Comparison of ENCODE assay signal across 9 mouse cellular contexts in the genomic region with DNA sequence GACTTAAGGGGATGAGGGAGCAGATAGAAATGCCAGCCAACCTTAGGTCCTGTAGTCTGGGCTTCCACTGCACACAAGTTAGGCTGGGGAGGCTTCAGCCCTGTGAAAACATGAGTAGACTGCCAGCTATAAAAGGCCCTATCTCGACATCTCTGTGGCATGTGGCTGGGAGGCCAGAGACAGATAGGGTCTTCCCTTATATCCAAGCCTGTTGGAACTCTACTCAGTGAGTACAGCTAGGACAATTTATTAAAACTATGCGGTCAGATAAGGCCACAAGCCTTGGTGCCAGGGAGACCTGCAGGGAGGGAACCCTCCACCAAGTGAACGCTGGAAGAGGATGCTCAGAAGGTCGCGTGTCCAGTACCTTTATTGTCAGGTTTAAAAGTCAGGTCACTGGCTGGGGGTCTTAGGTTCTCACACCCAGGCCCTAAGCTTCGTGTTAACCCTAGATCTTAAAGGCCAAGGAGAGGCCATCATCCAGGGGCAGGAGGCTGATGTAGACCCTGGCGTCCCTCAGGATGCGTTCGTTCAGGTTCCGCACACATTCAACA. TPM values are rescaled to one million over a fixed set of nuclear protein-coding genes. Genes with fewer than 3 reads are reported as not detected.
DNase-seq lines count a peak whose midpoint lies in the region; ATAC-seq and TF ChIP-seq lines count a peak whose summit lies in the region.
"Had no signal": no experiment of that assay in that cellular context is flagged by ENCODE, and none has a peak within 500 bp of the region (broad histone marks: within the 10 kb centered on the region; RNA-seq: fewer than 3 reads in every experiment).

No protein-coding gene starts in this region.

- TF ChIP-seq CTCF in MEL (IDR thresholded peaks at IDR 0.05 in 2 of 3, conservative IDR thresholded peaks at IDR 0.05 in 1 of 3; ENCODE audit: control insufficient read depth in 1 of 3, insufficient read depth in 1 of 3, low read depth in 2 of 3, low read length in 3 of 3, poor library complexity in 1 of 3, severe bottlenecking in 1 of 3): no peak
- TF ChIP-seq CTCF in left cerebral cortex, adult 2 months (IDR thresholded peaks at IDR 0.05): no peak

- H3K27me3 ChIP-seq in heart, embryonic 13.5 days (replicated peaks): no peaks in the 10 kb centered on the region; the same call in 1 of the 2 replicates
- no peaks in the 10 kb centered on the region for H3K27me3 ChIP-seq in MEL (ENCODE audit: control insufficient read depth in 1 of 2, insufficient read depth in 2 of 2, low read length in 2 of 2)
- H3K27me3 ChIP-seq in hindbrain, embryonic 11.5 days (ENCODE audit: control insufficient read depth, insufficient read depth, low read length): no peaks in the 10 kb centered on the region
- no peaks in the 10 kb centered on the region for H3K27me3 ChIP-seq in midbrain, embryonic 11.5 days (ENCODE audit: control insufficient read depth, insufficient read depth, low read length)
- H3K27me3 ChIP-seq: Patski had no signal

- peak overlapping the region; percentile 75 for H3K4me3 ChIP-seq in heart, embryonic 13.5 days
- H3K4me3 ChIP-seq in MEL (ENCODE audit: control insufficient read depth in 1 of 2, insufficient read depth in 1 of 2, low read depth in 2 of 2, low read length in 2 of 2): 0 out of 4 replicates have a peak overlapping the region, but pooled peaks of 1 of the 2 experiments have one; percentile 24
- H3K4me3 ChIP-seq in hindbrain, embryonic 11.5 days (ENCODE audit: low read depth, low read length): peak overlapping the region; percentile 41; the same call in 1 of the 2 replicates
- H3K4me3 ChIP-seq in midbrain, embryonic 11.5 days (ENCODE audit: low read depth, low read length): peak overlapping the region; percentile 61
- H3K4me3 ChIP-seq in left cerebral cortex, adult 2 months: no peak overlapping the region; the same call in 1 of the 2 replicates

- H3K9me3 ChIP-seq in heart, embryonic 13.5 days: no peaks in the 10 kb centered on the region
- H3K9me3 ChIP-seq in MEL (replicated peaks; ENCODE audit: insufficient read depth, low read length): no peaks in the 10 kb centered on the region
- no peaks in the 10 kb centered on the region for H3K9me3 ChIP-seq in hindbrain, embryonic 11.5 days (ENCODE audit: control insufficient read depth, low read length)
- no peaks in the 10 kb centered on the region for H3K9me3 ChIP-seq in midbrain, embryonic 11.5 days (ENCODE audit: control insufficient read depth, low read length)

- intact Hi-C loops in left cerebral cortex, adult 2 months (cut with DNase I): loop anchor here (5.0 to 10.0 kb wide), 4 partner anchors 95 to 725 kb away; a partner anchor contains a TSS

- H3K4me1 ChIP-seq in heart, embryonic 13.5 days: peaks cover 64% of the 10 kb centered on the region
- H3K4me1 ChIP-seq in MEL (ENCODE audit: control insufficient read depth in 1 of 2, insufficient read depth in 2 of 2, low read length in 2 of 2): peaks cover 6 to 20% of the 10 kb centered on the region in 2 experiments
- peaks cover 5% of the 10 kb centered on the region; the same call in 1 of the 2 replicates for H3K4me1 ChIP-seq in hindbrain, embryonic 11.5 days (replicated peaks; ENCODE audit: control insufficient read depth, insufficient read depth, low read length)
- peaks cover 12% of the 10 kb centered on the region for H3K4me1 ChIP-seq in midbrain, embryonic 11.5 days (ENCODE audit: control insufficient read depth, insufficient read depth, low read length)

- TF ChIP-seq RAD21 in MEL (IDR thresholded peaks at IDR 0.05; ENCODE audit: low read depth, low read length): no peak

- peak in 1 of 2 experiments; percentile 37; a peak in 1 of 4 replicates for TF ChIP-seq POLR2A in MEL (IDR thresholded peaks at IDR 0.05; ENCODE audit: control insufficient read depth in 1 of 2, insufficient read depth in 1 of 2, low read depth in 1 of 2, low read length in 2 of 2, poor library complexity in 1 of 2)

- peak overlapping the region; percentile 100 for H3K4me2 ChIP-seq in heart, embryonic 13.5 days
- H3K4me2 ChIP-seq in hindbrain, embryonic 11.5 days (replicated peaks; ENCODE audit: low read depth, low read length): peak overlapping the region; percentile 80
- H3K4me2 ChIP-seq in midbrain, embryonic 11.5 days: peak overlapping the region; percentile 98

- peak overlapping the region; percentile 85 for H3K27ac ChIP-seq in heart, embryonic 13.5 days (replicated peaks)
- H3K27ac ChIP-seq in MEL (ENCODE audit: control insufficient read depth, low read depth, low read length): peak overlapping the region; percentile 58
- no peak overlapping the region for H3K27ac ChIP-seq in hindbrain, embryonic 11.5 days (ENCODE audit: low read depth, low read length)
- H3K27ac ChIP-seq in midbrain, embryonic 11.5 days (ENCODE audit: low read depth, low read length): no peak overlapping the region
- no peak overlapping the region for H3K27ac ChIP-seq in left cerebral cortex, adult 2 months

- H3K79me2 ChIP-seq in MEL (ENCODE audit: control insufficient read depth, insufficient read depth, low read length, poor library complexity): peaks cover 11% of the 10 kb centered on the region

- 13% methylated on average over 10 of the region's 10 CpGs for WGBS in heart, embryonic 13.5 days
- 25% methylated on average over 7 of the region's 10 CpGs for WGBS in hindbrain, embryonic 11.5 days
- WGBS in midbrain, embryonic 11.5 days: 18% methylated on average over 10 of the region's 10 CpGs

- H3K9ac ChIP-seq in heart, embryonic 13.5 days: peak overlapping the region; percentile 91
- peak overlapping the region; percentile 29; the same call in 1 of the 2 replicates for H3K9ac ChIP-seq in MEL (ENCODE audit: control insufficient read depth, low read depth, low read length, poor library complexity, severe bottlenecking)
- no peak overlapping the region; the same call in 1 of the 2 replicates for H3K9ac ChIP-seq in hindbrain, embryonic 11.5 days (ENCODE audit: low read depth, low read length)
- peak overlapping the region; percentile 72 for H3K9ac ChIP-seq in midbrain, embryonic 11.5 days (ENCODE audit: low read length)

- H3K36me3 ChIP-seq in heart, embryonic 13.5 days: peaks cover 51% of the 10 kb centered on the region
- peaks cover 6 to 9% of the 10 kb centered on the region in 2 experiments; a peak in 3 of 4 replicates for H3K36me3 ChIP-seq in MEL (ENCODE audit: control insufficient read depth in 1 of 2, insufficient read depth in 2 of 2, low read length in 2 of 2)
- H3K36me3 ChIP-seq in hindbrain, embryonic 11.5 days (ENCODE audit: control insufficient read depth, insufficient read depth, low read length): peaks cover 6% of the 10 kb centered on the region
- peaks cover 9% of the 10 kb centered on the region; the same call in 1 of the 2 replicates for H3K36me3 ChIP-seq in midbrain, embryonic 11.5 days (ENCODE audit: control insufficient read depth, insufficient read depth, low read length)

- no peak for DNase-seq in heart, postnatal 4 days
- DNase-seq in MEL (ENCODE audit: low read depth, low spot score): peak; percentile 39
- DNase-seq in hindbrain, embryonic 11.5 days (ENCODE audit: low spot score): no peak
- peak; percentile 87 for DNase-seq in midbrain, embryonic 11.5 days (ENCODE audit: low spot score, missing footprints)
- no peak for DNase-seq in right cerebral cortex, adult 18-20 months
- DNase-seq in left cerebral cortex, adult 2 months (ENCODE audit: extremely low spot score in 1 of 2, low spot score in 2 of 2): no peak
- no peak for DNase-seq in layer of hippocampus, postnatal 25 days (ENCODE audit: extremely low spot score in 1 of 2, low spot score in 1 of 2)

- peak in 1 of 2 experiments; percentile 5; a peak in 1 of 4 replicates for TF ChIP-seq EP300 in MEL (IDR thresholded peaks at IDR 0.05; ENCODE audit: low read depth in 1 of 2, low read length in 2 of 2)

- ATAC-seq in heart, embryonic 13.5 days (ENCODE audit: extremely low read depth, insufficient number of reproducible peaks, low FRiP score, low TSS enrichment): no peak
- no peak for ATAC-seq in hindbrain, embryonic 11.5 days (ENCODE audit: low FRiP score)
- ATAC-seq in midbrain, embryonic 11.5 days (ENCODE audit: low FRiP score): no peak

TF ChIP-seq in MEL, 35 proteins besides CTCF, POLR2A, EP300 and RAD21:
- TF ChIP-seq SMC3 (IDR thresholded peaks at IDR 0.05; ENCODE audit: low read depth, low read length) (no peak), ZNF384 (IDR thresholded peaks at IDR 0.05; ENCODE audit: low read depth, low read length) (no peak), POLR2AphosphoS2 (IDR thresholded peaks at IDR 0.05; ENCODE audit: low read length) (peak; percentile 65; the same call in 1 of the 2 replicates), MAZ (IDR thresholded peaks at IDR 0.05; ENCODE audit: low read depth, low read length) (no peak), HCFC1 (IDR thresholded peaks at IDR 0.05; ENCODE audit: low read depth, low read length) (no peak), USF1 (IDR thresholded peaks at IDR 0.05; ENCODE audit: low read depth, low read length) (no peak), ETS1 (IDR thresholded peaks at IDR 0.05; ENCODE audit: low read depth, low read length) (0 out of 2 replicates have a peak, but pooled peaks have one; percentile 8)

RNA-seq across cellular contexts. Expression of a gene that starts 1.9 kb away (rescaled TPM):
- polyA plus RNA-seq in heart, embryonic 13.5 days (2015; fragmentation: Nextera tagmentation; extraction: Ambion mirVana): 36.7 and 44.7 TPM in 2 replicates
- total RNA-seq in heart, postnatal 4 days (2021): 10 to 100 TPM; 16.9 to 25.9 TPM
- 31.1 and 36.4 TPM in 2 replicates for total RNA-seq in MEL (2012; rRNA removed)
- 10 to 100 TPM in 1 of 2 experiments, not detected in 1; 35.7 TPM for polyA plus RNA-seq in MEL (2012; ENCODE audit: insufficient read depth in 1 of 2, insufficient read length in 2 of 2, low read depth in 1 of 2, low replicate concordance in 2 of 2, missing spikeins in 1 of 2)
- polyA plus RNA-seq in hindbrain, embryonic 11.5 days (2014; fragmentation: Nextera tagmentation; extraction: Ambion mirVana): 16.8 and 19.2 TPM in 2 replicates
- 11.8 and 12.6 TPM in 2 replicates for polyA plus RNA-seq in midbrain, embryonic 11.5 days (2014; fragmentation: Nextera tagmentation; extraction: Ambion mirVana)
- 10 to 100 TPM; 22.8 to 24.9 TPM for total RNA-seq in left cerebral cortex, adult 2 months (2021)
- total RNA-seq in layer of hippocampus, postnatal 25 days (2021): 10 to 100 TPM; 24.7 to 33.0 TPM

RNA-seq across cellular contexts. Expression of a gene that starts 21.9 kb away (rescaled TPM):
- polyA plus RNA-seq in heart, embryonic 13.5 days (2015; fragmentation: Nextera tagmentation; extraction: Ambion mirVana): 414 and 475 TPM in 2 replicates
- total RNA-seq in heart, postnatal 4 days (2021): 100 to 1,000 TPM; 606 to 622 TPM
- total RNA-seq in MEL (2012; rRNA removed): 247 and 248 TPM in 2 replicates
- 100 to 1,000 TPM in 1 of 2 experiments, 10 to 100 TPM in 1; 74.9 to 327 TPM for polyA plus RNA-seq in MEL (2012; ENCODE audit: insufficient read depth in 1 of 2, insufficient read length in 2 of 2, low read depth in 1 of 2, low replicate concordance in 2 of 2, missing spikeins in 1 of 2)
- polyA plus RNA-seq in hindbrain, embryonic 11.5 days (2014; fragmentation: Nextera tagmentation; extraction: Ambion mirVana): 312 and 318 TPM in 2 replicates
- 312 and 315 TPM in 2 replicates for polyA plus RNA-seq in midbrain, embryonic 11.5 days (2014; fragmentation: Nextera tagmentation; extraction: Ambion mirVana)
- 100 to 1,000 TPM; 201 to 230 TPM for total RNA-seq in left cerebral cortex, adult 2 months (2021)
- 100 to 1,000 TPM; 218 to 242 TPM for total RNA-seq in layer of hippocampus, postnatal 25 days (2021)

Comparison
In these comparisons a context has a peak if more than half of its experiments do, and no peak if none do; other contexts are left out.
1. H3K27ac ChIP-seq: peak in heart, embryonic 13.5 days (single experiment) and MEL (single experiment); none in hindbrain, embryonic 11.5 days (single experiment), midbrain, embryonic 11.5 days (single experiment) and left cerebral cortex, adult 2 months (single experiment).
2. DNase-seq: peak in MEL (single experiment) and midbrain, embryonic 11.5 days (single experiment); none in heart, postnatal 4 days (single experiment), hindbrain, embryonic 11.5 days (single experiment), right cerebral cortex, adult 18-20 months (single experiment), left cerebral cortex, adult 2 months (0 of 2) and layer of hippocampus, postnatal 25 days (0 of 2).
3. Peak in every context shown above with its lines, with median percentiles within 50 percentile points of each other: H3K4me2 ChIP-seq.